Mouse (Mus musculus) left cerebral cortex, postnatal 14 days (tissue): ENCODE results near the gene Gpr1. TPM values are rescaled to one million over a fixed set of nuclear protein-coding genes. Genes with fewer than 3 reads are reported as not detected.

Source experiments
- microRNA-seq, 2 experiments: library from miRNA; unstranded; fragments of <30 nt; microRNA quantifications; one replicate each; pipeline ENCODE4 v1.2.0; 2022
- total RNA-seq, 2 experiments: library from RNA; stranded (reverse); gene quantifications; 2 replicates each; pipeline ENCODE4 v1.2.3; 2021

The Gpr1 gene
- total RNA-seq, 2 experiments from 2014 or later, result 0.29 to 0.63 TPM

Small RNA genes within 50 kb of the gene (microRNA-seq; reads per million reads assigned to microRNA genes)
- gene Gm24557 (0 reads per million in 2 experiments), gene Gm27512 (0 reads per million in 2 experiments)

Other genes starting within 250 kb of the Gpr1 start
- 10 to 100 TPM; 27.4 to 29.6 TPM for gene Ino80d, start 99.9 kb downstream of the Gpr1 start, total RNA-seq
- gene Eef1b2, start 37.7 kb downstream of the Gpr1 start, total RNA-seq, result 100 to 1,000 TPM; 353 to 356 TPM
- 100 to 1,000 TPM; 151 to 152 TPM for gene Ndufs1, start 37.7 kb downstream of the Gpr1 start, total RNA-seq
- gene Zdbf2, start 58.7 kb upstream of the Gpr1 start, total RNA-seq, result 10 to 100 TPM; 17.3 to 24.2 TPM
- gene Adam23, start 231.3 kb upstream of the Gpr1 start, total RNA-seq, result 100 to 1,000 TPM; 143 to 151 TPM